Mouse (Mus musculus) liver, postnatal 0 days (tissue): ENCODE data around the gene Ncoa7.
A peak's percentile ranks its signal among the peaks of the same experiment; 100 is the strongest.

ENCODE experiments used
- CTCF ChIP-seq: sonication (generic); IDR thresholded peaks from 2 replicates; pipeline ENCODE4 v1.5.1; 2016; ENCODE audit warnings: antibody characterized with exemption, low read depth
- EP300 ChIP-seq: IDR thresholded peaks from 2 replicates; pipeline ENCODE4 v1.6.1; 2016; ENCODE audit warnings: antibody characterized with exemption, low read depth, mild to moderate bottlenecking

DNA sequence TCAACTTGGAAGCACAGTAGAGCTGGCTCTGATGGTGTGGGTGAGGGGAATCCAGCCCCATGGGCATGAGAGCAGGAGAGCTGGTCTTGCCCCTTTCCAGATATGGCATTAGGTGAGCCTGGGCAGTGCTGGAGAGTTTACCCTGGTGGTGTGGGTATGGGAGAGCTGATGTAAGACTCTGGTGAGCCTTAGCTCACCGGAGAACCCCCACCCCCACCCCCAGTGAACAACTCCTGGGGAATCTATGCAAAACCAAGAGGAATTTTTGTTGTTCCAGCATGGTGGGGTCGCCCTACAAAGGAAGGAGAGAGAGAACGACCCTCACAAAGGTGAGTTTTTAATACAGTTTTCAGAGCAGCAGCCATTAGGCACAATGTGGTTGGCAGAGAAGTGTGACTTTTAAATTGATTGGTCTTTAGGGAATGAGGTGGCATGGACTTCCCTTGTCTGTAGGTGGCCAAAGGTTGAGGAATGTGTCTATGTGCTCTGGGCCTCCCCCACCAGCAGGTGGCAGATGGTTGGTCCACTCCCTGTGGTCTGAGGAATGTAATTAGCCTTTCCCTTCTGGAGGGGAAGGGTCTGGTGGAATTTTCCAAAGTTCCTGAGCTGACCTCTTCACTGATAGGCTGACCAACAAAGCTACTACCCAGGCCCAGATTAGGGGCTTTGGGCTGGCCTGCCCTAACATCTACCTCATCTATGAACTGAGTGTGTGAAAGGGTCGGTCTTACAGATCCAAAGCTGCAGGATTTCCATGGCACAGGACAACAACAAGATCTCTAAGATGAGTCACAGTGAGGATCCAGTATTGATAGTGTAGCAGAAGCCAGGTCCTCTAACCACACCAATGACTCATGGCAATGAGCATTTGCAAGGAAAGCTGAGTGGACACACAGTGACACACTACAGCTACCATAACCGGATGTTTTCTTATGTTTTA is 73.7 kb downstream of the Ncoa7 start:
- peak; percentile 75 for TF ChIP-seq CTCF
- no peak for TF ChIP-seq EP300
